Mouse (Mus musculus) CD4-positive helper T cell, adult 2 months (primary cell): ENCODE results near the gene Cep95.
"Not testable (repeated sequence)": the region's sequence is repeated elsewhere in the genome, so short reads cannot be mapped to it uniquely, and the experiment has no call there.

Experiments
- DNase-seq: peaks from one replicate; pipeline ENCODE4 v3.0.0-alpha.2; 2012; ENCODE audit warnings: low read depth, missing footprints, low spot score

The Cep95 gene

DNA sequence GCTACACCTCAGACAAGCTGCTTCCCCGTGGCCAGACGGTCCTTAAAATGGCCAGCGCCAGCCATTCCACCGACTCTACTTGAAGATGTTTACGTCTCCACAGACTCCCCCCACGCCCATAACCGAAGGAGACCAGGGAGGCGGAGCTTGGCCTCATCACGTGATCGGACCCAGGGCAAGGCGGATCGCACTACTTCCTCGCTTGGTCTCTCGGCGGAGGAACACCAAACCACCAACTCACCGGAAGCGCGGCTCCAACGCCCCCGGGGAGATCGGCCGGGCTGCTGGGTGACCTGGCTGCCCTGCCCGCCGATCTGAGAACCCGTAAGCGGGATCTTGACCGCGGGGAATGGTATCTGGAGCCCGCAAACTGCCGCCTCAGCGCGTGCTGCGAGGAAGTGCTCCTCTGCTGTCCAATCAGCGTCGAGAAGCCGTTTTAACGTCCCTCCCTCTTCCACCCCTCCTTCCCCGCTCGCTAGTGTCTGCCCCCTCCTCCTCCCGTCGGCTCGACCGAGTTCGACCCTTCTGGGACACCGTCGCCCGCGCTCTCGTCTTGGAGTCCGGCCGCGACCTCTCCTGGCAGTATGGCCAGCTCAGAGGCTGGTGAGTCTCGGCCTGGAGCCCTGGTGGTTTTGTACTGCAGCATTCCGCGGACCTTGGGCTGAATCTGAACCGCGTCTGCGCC is at the start of gene Cep95, which contains the start of gene Ddx5:
Gene Cep95 (plus strand): TSS at position 478 of the 685 bp plus-strand sequence.
Gene Ddx5 (minus strand): TSS at position 411 of the 685 bp plus-strand sequence.
- peak; percentile 99 for DNase-seq

GRCm38 (mm10) chr11:106740724-106741123 is 48.3 kb upstream of the Cep95 start:
- DNase-seq = not testable (repeated sequence)

GRCm38 (mm10) chr11:106741232-106741631 is 47.8 kb upstream of the Cep95 start:
- peak; percentile 71 for DNase-seq

DNA sequence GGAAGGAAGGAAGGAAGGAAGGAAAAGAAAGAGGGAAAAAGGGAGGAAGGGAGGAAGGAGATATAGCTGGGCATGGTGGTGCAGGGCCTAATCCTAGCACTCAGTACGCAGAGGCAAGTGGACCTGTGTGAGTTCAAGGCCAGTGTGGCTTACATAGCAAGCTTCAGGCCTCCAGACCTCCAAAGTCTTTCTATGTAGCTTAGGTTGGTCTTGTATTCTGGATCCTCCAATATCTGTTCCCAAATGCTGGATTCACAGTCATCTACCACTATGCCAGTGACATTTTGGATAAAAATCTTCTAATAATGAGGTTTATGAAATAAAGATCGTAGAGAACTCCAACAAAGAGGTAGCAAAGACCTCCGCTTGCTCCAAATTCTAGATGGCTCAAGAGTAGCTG is 47.2 kb upstream of the Cep95 start:
- no peak for DNase-seq

GRCm38 (mm10) chr11:106742388-106742841 is 46.6 kb upstream of the Cep95 start:
- peak; percentile 79 for DNase-seq

GRCm38 (mm10) chr11:106744949-106745348 is 44.1 kb upstream of the Cep95 start:
- peak; percentile 49 for DNase-seq

DNA sequence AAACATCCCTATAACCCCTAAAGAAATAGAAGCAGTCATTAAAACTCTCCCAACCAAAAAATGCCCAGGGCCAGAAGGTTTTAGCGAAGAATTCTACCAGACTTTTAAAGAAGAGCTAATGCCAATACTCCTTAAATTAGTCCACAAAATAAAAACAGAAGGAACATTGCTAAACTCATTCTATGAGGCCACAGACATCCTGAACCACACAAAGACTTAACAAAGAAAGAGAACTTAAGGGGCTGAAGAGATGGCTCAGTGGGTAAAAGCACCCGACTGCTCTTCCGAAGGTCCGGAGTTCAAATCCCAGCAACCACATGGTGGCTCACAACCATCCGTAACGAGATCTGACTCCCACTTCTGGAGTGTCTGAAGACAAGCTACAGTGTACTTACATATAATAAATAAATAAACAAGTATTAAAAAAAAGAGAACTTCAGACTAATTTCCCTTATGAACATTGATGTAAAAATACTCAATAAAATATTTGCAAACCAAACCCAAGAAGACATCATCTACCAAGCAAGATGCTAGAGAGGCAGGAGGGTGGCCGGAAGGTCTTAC is 39.4 kb upstream of the Cep95 start:
- DNase-seq = not testable (repeated sequence)

- peak; percentile 91 for DNase-seq
Measured at GRCm38 (mm10) chr11:106750121-106750751, 38.8 kb upstream of the Cep95 start, which contains the start of gene Pecam1. Gene Pecam1, minus strand, starts transcription at chr11:106750628.

DNA sequence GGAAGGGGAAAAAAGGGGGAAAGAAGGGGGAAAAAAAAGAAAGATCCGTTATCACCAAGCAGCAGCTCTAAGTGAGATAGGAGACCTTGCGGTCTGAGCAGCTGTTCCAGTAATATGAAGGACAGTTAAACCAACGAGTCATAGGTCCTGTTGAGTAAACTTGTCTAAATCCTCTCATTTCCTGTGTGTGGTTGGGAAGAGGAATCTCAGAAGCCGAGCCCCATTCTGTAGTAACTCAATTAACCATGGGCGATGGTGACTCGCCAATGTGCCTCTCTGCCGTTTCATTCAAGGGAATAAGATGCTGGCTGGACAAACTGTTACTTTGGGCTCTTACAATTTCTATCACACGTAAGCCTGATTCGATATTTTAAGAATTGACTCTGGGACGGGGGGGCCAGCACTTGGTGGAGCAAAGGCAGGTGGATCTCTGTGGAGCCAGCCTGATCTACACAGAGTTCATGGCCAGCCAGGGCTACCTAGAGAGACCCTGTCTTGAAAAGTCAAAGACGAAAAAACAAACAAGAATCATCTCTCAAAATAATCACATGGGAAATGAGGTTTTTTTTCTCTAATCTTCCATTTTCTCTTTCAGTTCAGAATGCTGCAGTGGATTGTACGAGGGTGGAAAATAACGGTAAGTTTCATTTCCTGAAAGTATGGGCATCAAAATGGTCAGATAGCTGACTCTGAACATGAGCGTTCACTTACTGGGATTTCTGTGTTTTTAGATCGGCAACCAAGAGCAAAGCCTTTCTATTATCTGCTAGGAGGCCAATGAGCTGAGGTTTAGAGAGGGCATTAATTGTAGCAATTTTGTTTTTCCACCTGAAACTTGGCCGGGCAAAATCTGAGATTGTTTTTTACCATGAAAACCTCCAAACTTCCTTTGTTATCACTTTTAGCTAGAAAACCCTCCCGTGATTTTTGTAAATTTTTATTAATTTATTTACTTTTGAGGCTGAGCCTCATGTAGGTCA is 37.7 kb upstream of the Cep95 start, which contains the start of gene Milr1:
Gene Milr1 (plus strand): TSS at position 188 of the 980 bp plus-strand sequence.
- peak; percentile 80 for DNase-seq

DNA sequence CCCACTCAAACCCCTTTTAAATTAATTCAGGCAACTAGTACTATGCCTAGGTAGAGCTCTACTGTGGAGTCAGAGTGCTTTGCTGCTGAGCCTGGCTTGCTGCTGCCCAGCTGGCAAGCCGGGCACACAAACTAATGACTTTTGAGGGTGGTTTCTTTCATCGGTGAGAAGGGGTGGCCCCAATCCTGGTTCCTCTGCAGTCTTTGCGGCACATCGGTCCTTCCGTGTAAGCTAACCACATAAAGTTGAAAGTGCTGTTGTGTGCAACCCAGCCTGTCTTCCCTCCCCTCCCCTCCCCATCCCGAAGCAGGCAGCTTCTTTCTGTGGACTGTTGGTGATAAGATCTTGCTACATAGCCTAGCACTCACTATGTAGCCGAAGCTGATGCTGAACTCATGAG is 36.9 kb upstream of the Cep95 start:
- peak; percentile 88 for DNase-seq

DNA sequence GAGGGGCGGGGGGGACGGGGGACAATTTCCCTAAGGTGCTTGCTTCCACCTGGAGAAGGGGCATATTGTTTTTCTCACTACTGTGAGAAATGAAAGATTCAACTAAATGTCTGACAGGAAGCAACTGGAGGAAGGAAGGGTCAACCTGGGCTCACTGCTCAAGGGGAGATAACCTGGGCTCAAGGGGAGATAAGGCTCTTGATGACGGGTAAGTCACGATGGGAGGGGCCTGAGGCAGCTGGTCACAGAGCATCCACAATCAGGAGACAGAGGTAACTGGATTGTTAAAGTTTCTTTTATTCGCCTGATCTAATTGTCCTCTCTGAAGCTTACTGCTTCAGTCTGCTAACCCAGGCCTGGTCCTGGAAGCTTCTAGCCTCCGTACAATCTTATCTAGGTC is 35.7 kb upstream of the Cep95 start:
- DNase-seq = no peak

DNA sequence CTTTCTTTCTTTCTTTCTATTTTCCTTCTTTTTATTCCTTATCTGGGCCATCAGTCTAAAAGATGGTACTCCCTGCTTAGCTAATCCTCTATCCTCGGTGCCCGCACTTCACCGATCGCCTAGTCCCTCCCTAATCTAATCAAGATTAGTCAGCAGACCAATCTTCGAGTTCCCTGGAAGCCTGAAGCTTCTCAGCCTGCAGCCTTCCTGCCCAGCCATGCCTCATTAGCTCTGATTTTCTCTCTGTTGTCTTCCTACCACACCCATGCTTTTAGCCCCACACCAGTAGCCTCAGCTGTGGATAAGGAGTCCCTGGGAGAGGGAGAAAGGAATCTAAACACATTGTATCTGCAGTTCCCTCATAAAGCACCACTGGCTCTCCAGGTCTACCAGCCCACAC is 33.5 kb upstream of the Cep95 start:
- no peak for DNase-seq

DNA sequence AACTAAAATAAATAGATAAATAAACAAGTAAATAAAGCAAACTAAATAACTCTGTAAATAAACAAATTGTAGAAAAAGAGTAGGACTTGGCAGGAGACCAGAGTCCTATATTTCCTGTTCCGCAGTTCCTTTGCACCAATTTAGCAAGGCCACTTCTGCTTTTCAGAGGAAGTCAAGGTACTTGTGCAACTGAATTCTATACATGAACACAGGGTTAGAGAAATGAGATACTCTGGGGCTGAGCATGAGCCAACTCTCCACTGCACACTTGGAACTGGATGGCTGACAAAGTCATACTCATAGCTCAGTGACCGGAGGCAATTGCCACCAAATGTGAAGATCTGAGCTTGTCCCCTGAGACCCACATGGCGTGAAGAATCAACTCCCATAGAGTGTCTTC is 30.0 kb upstream of the Cep95 start:
- DNase-seq = no peak

DNA sequence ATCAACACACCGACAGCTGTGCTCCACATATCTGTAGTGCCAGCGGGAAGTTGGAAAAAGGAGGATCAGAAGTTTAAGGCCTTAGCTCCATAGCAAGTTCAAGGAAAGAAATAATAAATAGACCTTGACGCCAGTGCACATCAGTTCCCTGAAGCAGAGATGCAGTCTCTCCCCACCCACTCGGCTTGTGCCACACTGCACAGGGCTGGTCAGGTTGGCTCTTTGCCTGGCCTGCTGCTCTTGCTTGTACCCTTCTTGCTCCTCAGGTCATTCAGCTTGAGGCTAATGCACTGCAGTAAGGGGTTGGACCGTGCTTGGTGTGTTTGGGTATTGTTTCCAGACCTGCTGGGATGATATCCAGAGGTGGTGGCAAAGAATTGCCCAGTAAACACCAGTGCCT is 28.5 kb upstream of the Cep95 start:
- no peak for DNase-seq

- peak; percentile 72 for DNase-seq
Measured at GRCm38 (mm10) chr11:106762139-106762799, 26.8 kb upstream of the Cep95 start.

- DNase-seq = no peak
Measured at GRCm38 (mm10) chr11:106762800-106763185, 26.3 kb upstream of the Cep95 start.

DNA sequence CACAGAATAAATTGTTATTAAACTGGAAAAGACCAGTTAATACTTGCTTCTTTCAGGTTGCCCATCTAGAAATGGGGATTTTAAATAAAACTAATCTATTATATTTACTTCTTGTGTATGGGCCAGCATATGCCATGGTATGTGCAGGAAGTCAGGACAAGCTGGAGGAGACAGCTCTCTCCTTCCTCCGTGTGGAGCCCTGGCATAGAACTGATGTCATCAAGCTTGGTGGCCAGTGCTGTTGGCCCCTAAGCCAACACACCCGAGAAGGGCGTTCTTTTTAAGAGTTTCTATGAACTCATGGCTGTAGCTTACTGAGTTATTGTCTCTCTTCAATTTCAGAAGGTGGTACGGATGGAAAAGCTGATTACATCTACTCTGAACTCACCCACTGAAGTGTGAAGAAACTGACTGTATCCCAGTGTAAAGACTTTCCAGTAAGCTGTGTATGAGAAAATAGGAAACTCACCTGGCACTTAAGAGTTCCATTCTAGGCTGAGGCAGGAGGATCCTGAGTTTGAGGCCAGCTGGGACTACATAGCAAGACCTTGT is 22.4 kb upstream of the Cep95 start:
- no peak for DNase-seq

DNA sequence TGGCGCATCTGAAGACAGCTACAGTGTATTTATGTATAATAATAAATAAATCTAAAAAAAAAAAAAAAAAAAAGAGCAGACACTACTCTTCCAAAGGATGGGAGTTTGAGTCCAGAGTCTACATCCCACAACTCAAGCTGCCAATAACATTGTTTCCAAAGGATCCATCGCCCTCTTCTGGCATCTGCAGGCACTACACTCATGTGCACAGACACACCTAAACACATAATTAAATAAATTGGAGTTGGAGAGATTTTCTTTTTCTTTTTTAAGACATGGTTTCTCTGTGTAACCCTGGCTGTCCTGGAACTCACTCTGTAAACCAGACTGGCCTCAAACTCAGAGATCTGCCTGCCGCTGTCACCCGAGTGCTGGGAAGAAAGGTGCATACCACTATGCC is 21.5 kb upstream of the Cep95 start:
- no peak for DNase-seq

DNA sequence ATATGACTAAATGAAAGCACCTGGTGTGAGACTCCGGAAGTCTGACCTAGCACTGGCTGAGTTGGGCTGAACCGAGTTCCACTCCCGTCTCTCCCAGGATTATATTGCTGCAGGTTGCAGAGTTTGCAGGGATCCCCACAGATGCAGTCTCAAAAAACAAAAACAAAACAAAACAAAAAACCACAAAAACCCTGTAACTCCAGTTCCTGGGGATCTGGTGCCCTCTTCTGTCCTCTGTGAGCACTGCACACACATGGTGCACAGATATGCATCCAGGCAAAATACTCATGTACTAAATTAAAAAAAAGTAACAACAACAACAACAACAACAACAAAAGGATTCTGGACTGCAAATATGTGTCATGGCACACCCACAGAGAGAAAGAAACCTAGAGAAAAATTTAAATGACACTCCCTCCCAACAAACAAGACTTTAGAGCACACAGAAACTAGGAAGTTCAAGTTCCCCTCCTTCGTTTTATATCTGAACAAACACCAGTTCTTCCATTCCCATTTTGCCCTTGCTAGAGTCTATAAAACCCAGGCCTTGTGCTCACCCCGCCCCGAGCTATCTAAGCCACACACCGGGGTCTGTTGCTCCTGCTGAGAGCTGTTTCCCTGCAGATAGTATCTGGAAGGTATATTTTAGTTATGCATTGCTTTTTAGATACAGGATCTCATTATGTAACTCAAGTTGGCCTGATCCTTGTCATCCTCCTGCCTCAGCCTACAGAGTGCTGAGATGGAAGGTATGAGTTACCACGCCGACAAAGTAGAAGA is 18.7 kb upstream of the Cep95 start:
- peak; percentile 74 for DNase-seq

- DNase-seq = no peak
Measured at GRCm38 (mm10) chr11:106773061-106773460, 16.0 kb upstream of the Cep95 start.
